Mouse (Mus musculus): Measurements from ENCODE around the gene Fsip1. TPM values are rescaled to one million over a fixed set of nuclear protein-coding genes. Genes with fewer than 3 reads are reported as not detected.

Gene Fsip1
- total RNA-seq, 2 experiments from 2014 or later: not detected

GRCm38 (mm10) chr2:118259746-118260145 lies 3.0 kb upstream of the Fsip1 start:
- no peak for DNase-seq (ENCODE audit: low spot score)
- intact Hi-C loops (cut with DNase I): no loop called here

- no peak for DNase-seq (ENCODE audit: low spot score)
- intact Hi-C loops (cut with DNase I): no loop called here
Observed at GRCm38 (mm10) chr2:118257094-118257493, 328 bp upstream of the Fsip1 start.

GRCm38 (mm10) chr2:118254516-118254915 lies 2.2 kb downstream of the Fsip1 start:
- intact Hi-C loops (cut with DNase I): no loop called here
- no peak for DNase-seq (ENCODE audit: low spot score)

GRCm38 (mm10) chr2:118248966-118249365 lies 7.8 kb downstream of the Fsip1 start:
- no peak for DNase-seq (ENCODE audit: low spot score)
- intact Hi-C loops (cut with DNase I): loop anchor here (10.0 kb wide), 2 partner anchors 134 to 794 kb away; partner anchors contain the start of gene Thbs1

- intact Hi-C loops (cut with DNase I): loop anchor here (10.0 kb wide), 2 partner anchors 133 to 793 kb away; partner anchors contain the start of gene Thbs1
- DNase-seq (ENCODE audit: low spot score): no peak
Observed at GRCm38 (mm10) chr2:118248016-118248415, 8.8 kb downstream of the Fsip1 start.

- peak; percentile 6 for DNase-seq (ENCODE audit: low spot score)
- intact Hi-C loops (cut with DNase I): loop anchor here (2.0 to 10.0 kb wide), 4 partner anchors 45 to 791 kb away; partner anchors contain the start of gene Thbs1
Observed at GRCm38 (mm10) chr2:118245914-118246313, 10.9 kb downstream of the Fsip1 start.

- no peak for DNase-seq (ENCODE audit: low spot score)
- intact Hi-C loops (cut with DNase I): no loop called here
Observed at GRCm38 (mm10) chr2:118236196-118236595, 20.6 kb downstream of the Fsip1 start.

- DNase-seq (ENCODE audit: low spot score): no peak
- intact Hi-C loops (cut with DNase I): no loop called here
Observed at GRCm38 (mm10) chr2:118235614-118236013, 21.2 kb downstream of the Fsip1 start.

- intact Hi-C loops (cut with DNase I): no loop called here
- no peak for DNase-seq (ENCODE audit: low spot score)
Observed at GRCm38 (mm10) chr2:118230544-118230943, 26.2 kb downstream of the Fsip1 start.

- DNase-seq (ENCODE audit: low spot score): no peak
- intact Hi-C loops (cut with DNase I): no loop called here
Observed at GRCm38 (mm10) chr2:118228486-118229079, 28.2 kb downstream of the Fsip1 start.

- intact Hi-C loops (cut with DNase I): no loop called here
- no peak for DNase-seq (ENCODE audit: low spot score)
Observed at GRCm38 (mm10) chr2:118225316-118226041, 31.3 kb downstream of the Fsip1 start.

GRCm38 (mm10) chr2:118217993-118218595 lies 38.7 kb downstream of the Fsip1 start:
- no peak for DNase-seq (ENCODE audit: low spot score)
- intact Hi-C loops (cut with DNase I): no loop called here

- intact Hi-C loops (cut with DNase I): no loop called here
- no peak for DNase-seq (ENCODE audit: low spot score)
Observed at GRCm38 (mm10) chr2:118209712-118210111, 47.1 kb downstream of the Fsip1 start.

GRCm38 (mm10) chr2:118208651-118209050 lies 48.1 kb downstream of the Fsip1 start:
- intact Hi-C loops (cut with DNase I): no loop called here

GRCm38 (mm10) chr2:118205991-118206585 lies 50.7 kb downstream of the Fsip1 start:
- intact Hi-C loops (cut with DNase I): no loop called here
- no peak for DNase-seq (ENCODE audit: low spot score)

More at GRCm38 (mm10) chr2:118208651-118209050, 48.1 kb downstream of the Fsip1 start:
- no peak for DNase-seq (ENCODE audit: low spot score)

GRCm38 (mm10) chr2:118204646-118205045 lies 52.1 kb downstream of the Fsip1 start:
- intact Hi-C loops (cut with DNase I): no loop called here
- DNase-seq (ENCODE audit: low spot score): no peak

GRCm38 (mm10) chr2:118203739-118204461 lies 52.9 kb downstream of the Fsip1 start:
- intact Hi-C loops (cut with DNase I): no loop called here
- no peak for DNase-seq (ENCODE audit: low spot score)

- DNase-seq (ENCODE audit: low spot score): no peak
- intact Hi-C loops (cut with DNase I): no loop called here
Observed at GRCm38 (mm10) chr2:118202934-118203333, 53.8 kb downstream of the Fsip1 start.

GRCm38 (mm10) chr2:118201983-118202382 lies 54.8 kb downstream of the Fsip1 start:
- intact Hi-C loops (cut with DNase I): loop anchor here (2.0 kb wide), 1 partner anchor 43 kb away; no protein-coding TSS in a partner anchor
- DNase-seq (ENCODE audit: low spot score): no peak

GRCm38 (mm10) chr2:118199867-118200266 lies 56.9 kb downstream of the Fsip1 start:
- DNase-seq (ENCODE audit: low spot score): peak; percentile 12
- intact Hi-C loops (cut with DNase I): loop anchor here (2.0 kb wide), 1 partner anchor 45 kb away; no protein-coding TSS in a partner anchor
